16 mouse cellular contexts compared by ENCODE assay signal in the genomic region with DNA sequence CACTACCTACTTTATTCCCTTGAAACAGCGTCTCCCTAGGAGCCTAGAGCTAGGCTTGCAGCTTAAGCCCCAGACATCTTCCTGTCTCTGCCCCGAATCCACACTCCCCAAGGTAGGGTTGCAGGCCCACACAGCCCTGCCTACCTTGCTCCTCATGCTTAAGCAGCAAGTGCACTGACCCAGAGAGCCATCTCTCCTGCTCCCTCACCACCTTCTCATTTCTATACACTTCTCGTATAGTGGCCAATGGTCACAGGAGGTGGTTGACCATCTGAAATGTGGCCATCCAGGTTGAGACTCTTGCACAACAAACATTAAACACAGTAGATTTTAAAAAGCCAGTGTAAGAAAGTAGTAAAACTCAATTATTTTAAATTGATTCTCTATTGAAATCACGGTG.
"Had no signal": no experiment of that assay in that cellular context is flagged by ENCODE, and none has a peak within 500 bp of the region (broad histone marks: within the 10 kb centered on the region; RNA-seq: fewer than 3 reads in every experiment).

No protein-coding gene starts in this region.

- H3K36me3 ChIP-seq: neural tube, embryonic 12.5 days; neural tube, embryonic 13.5 days; stomach, embryonic 15.5 days had no signal

- H3K27me3 ChIP-seq: neural tube, embryonic 12.5 days; neural tube, embryonic 13.5 days; stomach, embryonic 15.5 days had no signal

- DNase-seq: retina, postnatal 1 day; right cerebral cortex, adult 18-20 months; right cerebral cortex, postnatal 14 days; right cerebral cortex, postnatal 25 days; right cerebral cortex, postnatal 4 days; spleen, adult 18-20 months; thymus, adult 18-20 months; thymus, adult 2 months; thymus, postnatal 14 days; thymus, postnatal 25 days; thymus, postnatal 36 days; thymus, postnatal 4 days had no signal

- H3K4me2 ChIP-seq: neural tube, embryonic 12.5 days; neural tube, embryonic 13.5 days; stomach, embryonic 15.5 days had no signal

- H3K4me3 ChIP-seq: neural tube, embryonic 12.5 days; neural tube, embryonic 13.5 days; stomach, embryonic 15.5 days had no signal

- H3K4me1 ChIP-seq: neural tube, embryonic 12.5 days; neural tube, embryonic 13.5 days; stomach, embryonic 15.5 days had no signal

- H3K9me3 ChIP-seq: neural tube, embryonic 12.5 days; neural tube, embryonic 13.5 days; stomach, embryonic 15.5 days had no signal

- H3K27ac ChIP-seq: neural tube, embryonic 12.5 days; neural tube, embryonic 13.5 days; stomach, embryonic 15.5 days; stomach, postnatal 0 days had no signal

- H3K9ac ChIP-seq: neural tube, embryonic 12.5 days; neural tube, embryonic 13.5 days; stomach, embryonic 15.5 days had no signal
